Mouse (Mus musculus): ENCODE data around the gene Exoc2.

GRCm38 (mm10) chr13:30968311-30968710 lies 5.6 kb downstream of the Exoc2 start:
- TF ChIP-seq EP300 (optimal IDR thresholded peaks at IDR 0.05) (no peak), CTCF (IDR thresholded peaks at IDR 0.05; ENCODE audit: low read depth) (no peak)
